ENCODE assay signal across 14 mouse cellular contexts in genomic region chr1:190149233-190149741, GRCm38 (mm10). TPM values are rescaled to one million over a fixed set of nuclear protein-coding genes. Genes with fewer than 3 reads are reported as not detected.
DNase-seq lines count a peak whose midpoint lies in the region; ATAC-seq and TF ChIP-seq lines count a peak whose summit lies in the region.
"Had no signal": no experiment of that assay in that cellular context is flagged by ENCODE, and none has a peak within 500 bp of the region (broad histone marks: within the 10 kb centered on the region; RNA-seq: fewer than 3 reads in every experiment).

No protein-coding gene starts in this region.

- 72% methylated on average over 17 of the region's 17 CpGs for WGBS in heart, embryonic 12.5 days
- WGBS in heart, adult 2 months = 75% methylated on average over 17 of the region's 17 CpGs
- 21% methylated on average over 17 of the region's 17 CpGs for WGBS in forebrain, postnatal 0 days
- WGBS in midbrain, embryonic 13.5 days = 9% methylated on average over 17 of the region's 17 CpGs

- H3K9ac ChIP-seq in heart, embryonic 12.5 days = no peak overlapping the region
- H3K9ac ChIP-seq in heart, adult 2 months (ENCODE audit: low read depth, low read length) = no peak overlapping the region
- no peak overlapping the region for H3K9ac ChIP-seq in forebrain, postnatal 0 days
- H3K9ac ChIP-seq in midbrain, embryonic 13.5 days (replicated peaks) = no peak overlapping the region
- H3K9ac ChIP-seq: liver, embryonic 15.5 days; stomach, embryonic 15.5 days had no signal

- H3K4me3 ChIP-seq in heart, embryonic 12.5 days = no peak overlapping the region
- H3K4me3 ChIP-seq in heart, adult 2 months = no peak overlapping the region
- H3K4me3 ChIP-seq in forebrain, postnatal 0 days (ENCODE audit: low read depth, low read length) = no peak overlapping the region
- no peak overlapping the region for H3K4me3 ChIP-seq in midbrain, embryonic 13.5 days (replicated peaks)
- H3K4me3 ChIP-seq: liver, embryonic 15.5 days; stomach, embryonic 15.5 days had no signal

- intact Hi-C loops in heart, adult 2 months (cut with DNase I) = no loop called here

- peaks cover 39% of the 10 kb centered on the region for H3K4me1 ChIP-seq in heart, embryonic 12.5 days (replicated peaks)
- H3K4me1 ChIP-seq in heart, adult 2 months (ENCODE audit: control insufficient read depth, insufficient read depth, low read length) = no peaks in the 10 kb centered on the region
- H3K4me1 ChIP-seq in forebrain, postnatal 0 days (ENCODE audit: insufficient read depth) = 0 out of 2 replicates have a peak, but pooled peaks cover 3% of the 10 kb centered on the region
- peaks cover 46% of the 10 kb centered on the region for H3K4me1 ChIP-seq in midbrain, embryonic 13.5 days (replicated peaks)
- H3K4me1 ChIP-seq: liver, embryonic 15.5 days; stomach, embryonic 15.5 days had no signal

- ATAC-seq in heart, embryonic 12.5 days (ENCODE audit: insufficient number of reproducible peaks, low FRiP score) = no peak
- ATAC-seq in forebrain, postnatal 0 days = no peak
- ATAC-seq in midbrain, embryonic 13.5 days = no peak; the same call in 1 of the 2 replicates
- no peak for ATAC-seq in activated CD4-positive, CD25-positive, alpha-beta regulatory T cell, adult 4 months

- H3K4me2 ChIP-seq in heart, embryonic 12.5 days = no peak overlapping the region
- H3K4me2 ChIP-seq in forebrain, postnatal 0 days (ENCODE audit: low read depth) = 0 out of 2 replicates have a peak overlapping the region, but pooled peaks have one; percentile 13
- peak overlapping the region; percentile 36 for H3K4me2 ChIP-seq in midbrain, embryonic 13.5 days (replicated peaks)
- H3K4me2 ChIP-seq: liver, embryonic 15.5 days; stomach, embryonic 15.5 days had no signal

- TF ChIP-seq POLR2A in heart, adult 2 months (IDR thresholded peaks at IDR 0.05; ENCODE audit: insufficient read depth, low read depth, low read length) = no peak

- no peak for TF ChIP-seq CTCF in heart, adult 2 months (IDR thresholded peaks at IDR 0.05)
- TF ChIP-seq CTCF in forebrain, postnatal 0 days (IDR thresholded peaks at IDR 0.05; ENCODE audit: low read depth) = no peak

- DNase-seq in heart, adult 2 months = no peak
- peak; percentile 71 for DNase-seq in embryo, embryonic 10.5 days (ENCODE audit: low spot score)
- DNase-seq in forebrain, postnatal 0 days = no peak
- DNase-seq in spleen, postnatal 14 days (ENCODE audit: low spot score in 2 of 2) = no peak
- DNase-seq in urinary bladder, postnatal 10 days (ENCODE audit: low spot score) = no peak
- DNase-seq: adrenal gland, postnatal 14 days; cerebellum, adult 9-10 months had no signal

- H3K36me3 ChIP-seq in heart, embryonic 12.5 days = peaks cover 19% of the 10 kb centered on the region
- H3K36me3 ChIP-seq in heart, adult 2 months (ENCODE audit: control insufficient read depth, insufficient read depth, low read length) = peaks cover under 1% of the 10 kb centered on the region; the same call in 1 of the 2 replicates
- H3K36me3 ChIP-seq in forebrain, postnatal 0 days (ENCODE audit: insufficient read depth) = no peaks in the 10 kb centered on the region
- H3K36me3 ChIP-seq in midbrain, embryonic 13.5 days = no peaks in the 10 kb centered on the region
- H3K36me3 ChIP-seq: stomach, embryonic 15.5 days had no signal

- no peaks in the 10 kb centered on the region; the same call in 1 of the 2 replicates for H3K79me2 ChIP-seq in heart, adult 2 months (replicated peaks; ENCODE audit: control insufficient read depth, insufficient read depth, low read length)

- no peaks in the 10 kb centered on the region for H3K9me3 ChIP-seq in heart, embryonic 12.5 days (replicated peaks)
- H3K9me3 ChIP-seq in forebrain, postnatal 0 days (ENCODE audit: low read length) = no peaks in the 10 kb centered on the region
- no peaks in the 10 kb centered on the region for H3K9me3 ChIP-seq in midbrain, embryonic 13.5 days
- H3K9me3 ChIP-seq: liver, embryonic 15.5 days; stomach, embryonic 15.5 days had no signal

- TF ChIP-seq EP300 in heart, adult 2 months (IDR thresholded peaks at IDR 0.05; ENCODE audit: insufficient read depth, low read depth, low read length) = no peak

- H3K27me3 ChIP-seq in heart, embryonic 12.5 days (replicated peaks) = no peaks in the 10 kb centered on the region
- no peaks in the 10 kb centered on the region for H3K27me3 ChIP-seq in heart, adult 2 months (ENCODE audit: control insufficient read depth, insufficient read depth, low read length)
- H3K27me3 ChIP-seq in forebrain, postnatal 0 days (ENCODE audit: insufficient read depth, low read length) = peaks cover 17% of the 10 kb centered on the region
- peaks cover 18% of the 10 kb centered on the region for H3K27me3 ChIP-seq in midbrain, embryonic 13.5 days
- H3K27me3 ChIP-seq: liver, embryonic 15.5 days had no signal

- H3K27ac ChIP-seq in heart, embryonic 12.5 days (ENCODE audit: poor library complexity, severe bottlenecking) = peak overlapping the region; percentile 61; the same call in 1 of the 2 replicates
- no peak overlapping the region for H3K27ac ChIP-seq in heart, adult 2 months
- H3K27ac ChIP-seq in forebrain, postnatal 0 days (ENCODE audit: low read depth, low read length) = no peak overlapping the region
- peak overlapping the region; percentile 25; the same call in 1 of the 2 replicates for H3K27ac ChIP-seq in midbrain, embryonic 13.5 days
- H3K27ac ChIP-seq: liver, embryonic 15.5 days; stomach, embryonic 15.5 days had no signal

RNA-seq across cellular contexts. Expression of gene Prox1, which starts 21.2 kb away (rescaled TPM):
- 26.5 and 29.6 TPM in 2 replicates for polyA plus RNA-seq in heart, embryonic 12.5 days (2016; fragmentation: Nextera tagmentation; extraction: Ambion mirVana)
- 10 to 100 TPM; 46.2 to 57.3 TPM for total RNA-seq in heart, adult 2 months (2021)
- 12.1 and 21.7 TPM in 2 replicates for polyA plus RNA-seq in heart, adult 2 months (2012; rRNA removed)
- 13.4 and 24.8 TPM in 2 replicates for total RNA-seq in forebrain, postnatal 0 days (2014; rRNA removed)
- 6.2 and 16.2 TPM in 2 replicates for polyA plus RNA-seq in forebrain, postnatal 0 days (2015; fragmentation: Nextera tagmentation; extraction: Ambion mirVana)
- 9.7 and 12.1 TPM in 2 replicates for polyA plus RNA-seq in midbrain, embryonic 13.5 days (2015; fragmentation: Nextera tagmentation; extraction: Ambion mirVana)
- polyA plus RNA-seq in activated CD4-positive, CD25-positive, alpha-beta regulatory T cell, adult 4 months (2017; shearing (Covaris generic)) = under 1 TPM in 1 of 2 experiments, not detected in 1; 0.05 TPM
- total RNA-seq: hematopoietic stem cell, adult 5-6 weeks; megakaryocyte-erythroid progenitor cell, adult 5-6 weeks had no signal

Comparison
In these comparisons a context has a peak if more than half of its experiments do, and no peak if none do; other contexts are left out.
1. H3K27ac ChIP-seq: peak in heart, embryonic 12.5 days (single experiment) and midbrain, embryonic 13.5 days (single experiment); none in heart, adult 2 months (single experiment) and forebrain, postnatal 0 days (single experiment).